Mouse (Mus musculus) liver, embryonic 12.5 days (tissue): ENCODE data around the gene Kcnk15. TPM values are rescaled to one million over a fixed set of nuclear protein-coding genes. Genes with fewer than 3 reads are reported as not detected.

Experiments
- ATAC-seq: fragments of 200-750 bp; cut with Nextera tagmentation; 2 replicates; pipeline ENCODE4 v1.8.0; 2017; ENCODE audit warnings: moderate number of reproducible peaks, mild to moderate bottlenecking, moderate library complexity
- H3K27ac ChIP-seq: fragments of 300-500 bp; sonication (generic); 2 replicates; pipeline ENCODE4 v1.5.1; 2016; ENCODE audit warnings: mild to moderate bottlenecking
- H3K27me3 ChIP-seq: fragments of 300-500 bp; sonication (generic); replicated peaks from 2 replicates; pipeline ENCODE4 v1.6.1; 2016; ENCODE audit warnings: mild to moderate bottlenecking, moderate library complexity
- H3K36me3 ChIP-seq: fragments of 300-500 bp; sonication (generic); 2 replicates; pipeline ENCODE4 v1.6.1; 2016; ENCODE audit warnings: mild to moderate bottlenecking, moderate library complexity
- H3K4me1 ChIP-seq: fragments of 300-500 bp; sonication (generic); 2 replicates; pipeline ENCODE4 v1.6.1; 2016
- H3K4me2 ChIP-seq: fragments of 300-500 bp; sonication (generic); 2 replicates; pipeline ENCODE4 v1.6.1; 2016; ENCODE audit warnings: mild to moderate bottlenecking, moderate library complexity
- H3K4me3 ChIP-seq: fragments of 300-500 bp; sonication (generic); 2 replicates; pipeline ENCODE4 v1.5.1; 2016; ENCODE audit warnings: mild to moderate bottlenecking, moderate library complexity
- H3K9ac ChIP-seq: fragments of 300-500 bp; sonication (generic); 2 replicates; pipeline ENCODE4 v1.6.1; 2016; ENCODE audit warnings: mild to moderate bottlenecking, moderate library complexity
- H3K9me3 ChIP-seq: fragments of 300-500 bp; sonication (generic); replicated peaks from 2 replicates; pipeline ENCODE4 v1.6.1; 2016; ENCODE audit warnings: mild to moderate bottlenecking, moderate library complexity
- WGBS: fragments of 180-500 bp; shearing (Covaris S2); methylation state at CpG from one replicate; pipeline ENCODE4 v1.1.7; 2016; ENCODE audit not compliant: insufficient replicate concordance; 5-methylcytosine and 5-hydroxymethylcytosine counted together
- polyA plus RNA-seq: library from polyadenylated mRNA; unstranded; fragments of >200 nt; fragmentation: Nextera tagmentation; extraction: Ambion mirVana; gene quantifications from 2 replicates; pipeline ENCODE4 v1.2.1, GENCODE M21; 2016

Gene Kcnk15
- not detected in 2 replicates for polyA plus RNA-seq

DNA sequence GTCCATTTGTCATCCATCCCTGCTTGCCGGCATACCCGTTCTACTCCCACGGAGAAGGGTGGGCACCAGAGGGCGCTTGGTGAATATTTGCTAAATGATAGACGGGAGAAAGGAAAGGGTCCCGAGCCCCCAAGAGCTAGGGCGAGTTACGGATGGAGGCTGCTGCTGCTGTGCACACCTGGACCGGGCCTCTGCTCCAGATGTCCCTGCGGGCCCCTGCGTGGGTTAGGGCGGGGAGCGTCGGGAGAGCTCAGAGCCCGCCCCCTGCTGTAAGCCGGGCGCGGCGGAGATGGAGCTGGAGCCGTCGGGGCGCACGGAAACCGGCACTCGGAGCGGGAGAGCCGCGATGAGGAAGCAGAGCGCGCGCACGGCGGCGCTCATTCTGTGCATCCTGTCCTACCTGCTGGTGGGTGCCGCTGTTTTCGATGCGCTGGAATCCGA, at the start of gene Kcnk15:
Kcnk15 (plus strand) TSS at position 191 of the 441 bp plus-strand sequence.
- no peak within 1 kb of the TSS for H3K27ac ChIP-seq
- ATAC-seq, result no peak
- no peak within 1 kb of the TSS for H3K9ac ChIP-seq
- no peaks in the 10 kb centered on the region for H3K36me3 ChIP-seq
- H3K27me3 ChIP-seq, result peaks cover 92% of the 10 kb centered on the region
- H3K4me1 ChIP-seq, result no peaks in the 10 kb centered on the region
- H3K4me3 ChIP-seq, result no peak within 1 kb of the TSS
- peak within 1 kb of the TSS; percentile 12; the same call in 1 of the 2 replicates for H3K4me2 ChIP-seq
- H3K9me3 ChIP-seq, result no peaks in the 10 kb centered on the region
- 3% methylated on average over 38 of the region's 38 CpGs for WGBS

GRCm38 (mm10) chr2:163803838-163804237, 49.6 kb upstream of the Kcnk15 start:
- no peak overlapping the region for H3K27ac ChIP-seq
- no peak overlapping the region for H3K9ac ChIP-seq
- 50% methylated on average over 5 of the region's 5 CpGs for WGBS
- H3K4me1 ChIP-seq, result peaks cover 6% of the 10 kb centered on the region; the same call in 1 of the 2 replicates
- ATAC-seq, result no peak
- no peaks in the 10 kb centered on the region for H3K27me3 ChIP-seq
- no peak overlapping the region for H3K4me3 ChIP-seq
- no peak overlapping the region for H3K4me2 ChIP-seq
- H3K9me3 ChIP-seq, result no peaks in the 10 kb centered on the region
- no peaks in the 10 kb centered on the region for H3K36me3 ChIP-seq

DNA sequence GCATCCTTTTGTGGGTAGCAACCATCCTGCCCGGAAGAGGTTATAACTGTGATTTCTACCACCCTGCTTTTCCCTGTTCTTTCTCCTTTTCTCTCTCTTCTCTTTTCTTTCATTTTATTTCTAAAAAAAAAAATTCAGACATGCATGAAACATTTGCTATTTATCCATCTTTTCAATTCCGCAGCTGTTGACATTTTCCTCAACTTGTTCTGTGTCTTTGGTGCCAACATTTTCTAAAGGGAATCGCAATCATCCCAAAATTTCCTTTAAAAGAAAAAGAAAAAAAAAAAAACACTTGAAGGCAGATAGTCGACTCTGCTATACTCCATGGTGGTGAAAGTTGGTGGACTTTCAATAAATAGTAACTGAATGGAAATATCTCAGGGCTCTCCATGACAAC, 44.3 kb upstream of the Kcnk15 start:
- Histone ChIP-seq H3K4me1 (0 out of 2 replicates have a peak, but pooled peaks cover 2% of the 10 kb centered on the region), H3K27me3 (no peaks in the 10 kb centered on the region), H3K4me2 (no peak overlapping the region), H3K9me3 (no peaks in the 10 kb centered on the region), H3K36me3 (no peaks in the 10 kb centered on the region), H3K9ac (no peak overlapping the region), H3K27ac (no peak overlapping the region), H3K4me3 (no peak overlapping the region)
- ATAC-seq, result no peak
- 68% methylated on average over 4 of the region's 4 CpGs for WGBS

GRCm38 (mm10) chr2:163809704-163810103, 43.7 kb upstream of the Kcnk15 start:
- H3K4me3 ChIP-seq, result no peak overlapping the region
- H3K27me3 ChIP-seq, result no peaks in the 10 kb centered on the region
- H3K9me3 ChIP-seq, result no peaks in the 10 kb centered on the region
- H3K36me3 ChIP-seq, result no peaks in the 10 kb centered on the region
- no peak for ATAC-seq
- 52% methylated on average over 7 of the region's 7 CpGs for WGBS
- 0 out of 2 replicates have a peak, but pooled peaks cover 2% of the 10 kb centered on the region for H3K4me1 ChIP-seq
- H3K27ac ChIP-seq, result no peak overlapping the region
- no peak overlapping the region for H3K9ac ChIP-seq
- no peak overlapping the region for H3K4me2 ChIP-seq

- no peak overlapping the region for H3K4me2 ChIP-seq
- H3K36me3 ChIP-seq, result no peaks in the 10 kb centered on the region
- no peak overlapping the region for H3K9ac ChIP-seq
- no peak for ATAC-seq
- H3K9me3 ChIP-seq, result no peaks in the 10 kb centered on the region
- H3K4me1 ChIP-seq, result 0 out of 2 replicates have a peak, but pooled peaks cover 2% of the 10 kb centered on the region
- no peaks in the 10 kb centered on the region for H3K27me3 ChIP-seq
- H3K4me3 ChIP-seq, result no peak overlapping the region
- WGBS, result 11% methylated on average over 5 of the region's 5 CpGs
- H3K27ac ChIP-seq, result no peak overlapping the region
These were observed 40.4 kb upstream of the Kcnk15 start for GRCm38 (mm10) chr2:163813077-163813476.

DNA sequence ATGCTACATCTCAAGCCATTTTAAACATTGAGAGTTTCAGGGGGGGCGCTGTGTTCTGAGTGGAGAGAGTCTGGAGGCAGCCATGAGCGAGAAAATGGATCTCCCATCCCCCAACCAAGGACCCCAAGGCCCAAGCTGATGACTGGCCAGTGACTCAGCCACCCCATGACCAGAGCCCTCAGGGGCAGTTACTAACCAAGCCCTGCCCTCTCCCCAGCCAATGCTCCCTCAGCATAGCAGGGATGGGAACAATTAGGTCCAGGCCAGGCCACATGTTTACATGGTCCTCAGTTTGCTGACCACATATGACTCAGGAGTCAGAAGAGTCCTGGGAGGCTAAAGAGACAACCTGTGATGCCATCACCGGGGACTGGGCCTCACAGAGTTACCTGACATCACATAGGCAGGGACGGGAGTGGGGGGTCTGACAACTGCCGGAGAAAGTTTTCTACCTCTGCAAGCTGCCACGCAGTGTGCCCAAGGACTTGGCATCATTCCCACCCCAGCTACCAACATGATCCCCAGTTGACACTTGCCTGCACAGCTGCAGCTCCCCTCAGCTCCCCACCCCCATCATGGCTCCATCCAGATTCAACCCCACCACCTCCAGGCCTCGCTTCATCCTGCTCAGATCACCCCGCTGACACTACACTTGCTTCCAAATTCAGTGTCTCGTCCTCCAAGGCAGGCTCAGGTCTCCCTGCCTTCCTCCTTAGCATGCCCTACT, 38.5 kb upstream of the Kcnk15 start:
- no peak for ATAC-seq
- no peak overlapping the region for H3K27ac ChIP-seq
- no peak overlapping the region for H3K4me2 ChIP-seq
- H3K4me1 ChIP-seq, result 0 out of 2 replicates have a peak, but pooled peaks cover 2% of the 10 kb centered on the region
- no peak overlapping the region for H3K4me3 ChIP-seq
- WGBS, result 78% methylated on average over 9 of the region's 9 CpGs
- no peak overlapping the region for H3K9ac ChIP-seq
- no peaks in the 10 kb centered on the region for H3K9me3 ChIP-seq
- H3K27me3 ChIP-seq, result no peaks in the 10 kb centered on the region
- no peaks in the 10 kb centered on the region for H3K36me3 ChIP-seq

DNA sequence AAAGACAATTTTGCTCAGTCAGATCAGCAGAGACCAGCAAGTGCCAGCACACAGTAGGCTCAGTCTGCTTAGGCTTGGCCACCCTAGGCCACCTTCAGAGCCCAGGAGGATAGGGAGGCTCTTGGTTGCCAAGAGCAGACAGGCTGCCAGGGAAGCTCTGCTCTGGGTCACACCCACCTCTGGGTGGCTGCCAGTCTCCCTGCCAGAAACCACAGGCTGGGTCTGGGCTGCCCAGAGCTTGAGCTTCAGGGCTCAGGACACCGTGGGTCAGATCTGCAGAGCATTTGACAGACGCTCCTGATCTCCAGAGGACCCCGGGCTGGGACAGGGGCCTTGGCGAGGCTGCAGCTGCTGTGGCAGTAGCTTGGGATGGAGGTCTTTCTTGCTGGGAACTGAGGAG, 32.8 kb upstream of the Kcnk15 start, which contains the start of gene Ccn5:
Ccn5 (plus strand) TSS at position 255 of the 400 bp plus-strand sequence.
- no peaks in the 10 kb centered on the region for H3K9me3 ChIP-seq
- H3K4me3 ChIP-seq, result no peak within 1 kb of the TSS
- no peaks in the 10 kb centered on the region for H3K36me3 ChIP-seq
- ATAC-seq, result no peak
- H3K4me2 ChIP-seq, result no peak within 1 kb of the TSS
- H3K4me1 ChIP-seq, result no peaks in the 10 kb centered on the region
- no peak within 1 kb of the TSS for H3K27ac ChIP-seq
- WGBS, result 46% methylated on average over 4 of the region's 4 CpGs
- peaks cover 6% of the 10 kb centered on the region; the same call in 1 of the 2 replicates for H3K27me3 ChIP-seq
- no peak within 1 kb of the TSS for H3K9ac ChIP-seq

- H3K27ac ChIP-seq, result no peak overlapping the region
- no peak overlapping the region for H3K4me2 ChIP-seq
- WGBS, result 7% methylated on average over 4 of the region's 4 CpGs
- H3K27me3 ChIP-seq, result peaks cover 6% of the 10 kb centered on the region; the same call in 1 of the 2 replicates
- H3K36me3 ChIP-seq, result no peaks in the 10 kb centered on the region
- H3K9ac ChIP-seq, result no peak overlapping the region
- H3K9me3 ChIP-seq, result no peaks in the 10 kb centered on the region
- H3K4me1 ChIP-seq, result no peaks in the 10 kb centered on the region
- ATAC-seq, result no peak
- no peak overlapping the region for H3K4me3 ChIP-seq
These were observed 30.2 kb upstream of the Kcnk15 start for GRCm38 (mm10) chr2:163823248-163823647.

GRCm38 (mm10) chr2:163823771-163824170, 29.7 kb upstream of the Kcnk15 start:
- Histone ChIP-seq H3K36me3 (no peaks in the 10 kb centered on the region), H3K4me3 (no peak overlapping the region), H3K4me1 (no peaks in the 10 kb centered on the region), H3K27ac (no peak overlapping the region), H3K9ac (no peak overlapping the region), H3K27me3 (peaks cover 6% of the 10 kb centered on the region; the same call in 1 of the 2 replicates), H3K4me2 (0 out of 2 replicates have a peak overlapping the region, but pooled peaks have one; percentile 0), H3K9me3 (no peaks in the 10 kb centered on the region)
- ATAC-seq, result peak; percentile 64
- WGBS, result 33% methylated on average over 11 of the region's 11 CpGs

GRCm38 (mm10) chr2:163825861-163826260, 27.6 kb upstream of the Kcnk15 start:
- Histone ChIP-seq H3K9me3 (no peaks in the 10 kb centered on the region), H3K4me3 (no peak overlapping the region), H3K4me2 (no peak overlapping the region), H3K4me1 (no peaks in the 10 kb centered on the region), H3K9ac (no peak overlapping the region), H3K27me3 (peaks cover 6% of the 10 kb centered on the region; the same call in 1 of the 2 replicates), H3K27ac (no peak overlapping the region), H3K36me3 (no peaks in the 10 kb centered on the region)
- no peak for ATAC-seq
- 64% methylated on average over 1 of the region's 1 CpGs for WGBS

GRCm38 (mm10) chr2:163826494-163826893, 27.0 kb upstream of the Kcnk15 start:
- H3K27me3 ChIP-seq, result peaks cover 6% of the 10 kb centered on the region; the same call in 1 of the 2 replicates
- ATAC-seq, result no peak
- no peaks in the 10 kb centered on the region for H3K9me3 ChIP-seq
- H3K9ac ChIP-seq, result no peak overlapping the region
- H3K27ac ChIP-seq, result no peak overlapping the region
- 59% methylated on average over 5 of the region's 5 CpGs for WGBS
- no peak overlapping the region for H3K4me2 ChIP-seq
- no peak overlapping the region for H3K4me3 ChIP-seq
- no peaks in the 10 kb centered on the region for H3K36me3 ChIP-seq
- H3K4me1 ChIP-seq, result no peaks in the 10 kb centered on the region

GRCm38 (mm10) chr2:163831163-163831562, 22.3 kb upstream of the Kcnk15 start:
- Histone ChIP-seq H3K4me1 (no peaks in the 10 kb centered on the region), H3K9me3 (no peaks in the 10 kb centered on the region), H3K27ac (no peak overlapping the region), H3K4me3 (no peak overlapping the region), H3K36me3 (no peaks in the 10 kb centered on the region), H3K9ac (no peak overlapping the region), H3K4me2 (no peak overlapping the region), H3K27me3 (no peaks in the 10 kb centered on the region)
- WGBS, result 26% methylated on average over 1 of the region's 1 CpGs
- no peak for ATAC-seq
